Mouse (Mus musculus): ENCODE results near the gene Plekhb2. TPM values are rescaled to one million over a fixed set of nuclear protein-coding genes. Genes with fewer than 3 reads are reported as not detected.

Gene Plekhb2
- total RNA-seq (2023): 37.8 TPM

GRCm38 (mm10) chr1:34849745-34850342 lies at the start of gene Plekhb2:
Plekhb2 (plus strand) TSS chr1:34849976.

DNA sequence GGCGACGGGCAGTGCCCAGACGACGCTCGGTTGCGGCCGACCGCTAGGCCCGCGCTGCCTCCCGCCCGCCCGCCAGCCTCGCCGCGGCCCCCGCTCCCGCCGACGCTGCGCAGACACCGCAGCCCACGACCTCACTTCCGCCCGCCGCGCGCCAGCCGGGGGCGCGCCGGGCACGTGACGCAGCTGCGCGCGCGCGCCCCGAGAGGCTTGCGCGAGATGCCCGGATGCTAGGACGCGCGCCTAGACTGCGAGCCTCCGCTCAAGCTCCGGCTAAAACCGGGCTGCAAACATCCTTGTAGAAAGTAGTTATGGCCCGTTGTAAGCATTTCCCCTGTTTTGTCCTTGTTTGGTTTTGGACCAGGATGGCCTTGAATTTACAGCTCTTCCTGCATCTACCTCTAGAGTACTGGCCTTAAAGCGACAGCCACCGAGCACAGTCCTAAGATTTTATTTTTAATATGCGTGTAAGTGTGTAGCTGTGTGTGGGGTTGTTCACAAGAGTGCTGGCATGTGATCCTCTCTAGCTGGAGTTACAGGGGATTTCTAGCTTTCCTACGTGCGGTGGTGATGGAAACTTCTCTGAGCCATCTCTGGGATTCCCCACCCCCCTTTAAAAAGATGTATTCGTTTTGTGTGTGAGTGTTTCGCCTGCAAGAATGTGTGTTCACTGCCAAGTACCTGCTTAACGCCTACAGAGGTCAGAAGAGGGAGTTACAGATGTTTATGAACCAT lies 6.7 kb upstream of the Plekhb2 start, which contains the start of gene Fam168b:
Gene Fam168b, minus strand, starts transcription at position 179 of the 732 bp plus-strand sequence.

Other genes with a start within 250 kb of the Plekhb2 start
- 188 TPM for gene Fam168b, start 6.9 kb upstream of the Plekhb2 start, total RNA-seq (2023)